Mouse (Mus musculus) kidney, adult 9 months (tissue): ENCODE results near the gene Fam174b.

ENCODE experiments used
- DNase-seq: peaks from one replicate; pipeline ENCODE4 v3.0.0; 2022

Fam174b gene

DNA sequence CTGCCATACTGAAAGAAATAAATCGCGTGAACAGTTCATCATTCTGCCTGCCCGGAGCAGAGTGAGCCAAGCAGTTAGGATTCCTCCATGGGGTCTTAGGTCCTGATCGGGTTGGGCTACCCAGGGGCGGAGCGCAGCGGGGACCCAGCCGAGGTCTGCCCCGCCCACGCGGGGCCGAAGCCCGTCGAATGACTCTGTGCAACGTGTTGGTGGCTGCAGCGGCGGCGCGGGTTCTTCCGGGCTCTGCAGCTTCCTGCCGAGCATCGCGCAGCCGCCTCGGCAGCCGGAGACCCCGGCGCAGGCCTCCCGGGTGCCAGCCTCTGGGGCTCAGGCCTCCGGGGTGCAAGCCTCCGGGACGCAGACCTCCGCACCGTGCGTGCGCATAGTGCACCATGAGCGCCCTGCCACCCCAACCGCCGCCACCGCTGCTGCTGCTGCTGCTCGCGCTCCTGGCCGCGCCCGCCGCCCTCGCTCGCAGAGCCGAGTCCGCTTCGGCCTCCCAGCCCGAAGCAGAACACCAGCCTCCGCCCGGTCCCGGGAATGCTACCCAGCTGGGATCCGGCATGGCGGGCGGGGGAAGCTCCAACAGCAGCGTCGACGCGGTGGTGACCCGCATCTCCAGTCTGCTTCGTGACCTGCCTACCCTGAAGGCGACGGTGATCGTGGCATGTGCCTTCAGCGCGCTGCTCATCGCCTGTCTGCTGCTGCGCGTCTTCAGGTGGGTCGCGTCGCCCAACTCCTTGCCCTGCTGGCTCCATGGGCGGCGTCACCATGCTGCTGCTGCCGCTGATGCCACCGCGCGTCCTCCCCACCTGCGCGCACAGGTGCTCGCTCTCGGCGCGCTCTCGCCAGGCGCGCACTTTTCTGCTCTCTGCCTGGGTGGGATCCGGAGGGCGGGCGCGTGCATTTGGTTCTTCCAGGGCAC lies at the start of gene Fam174b:
TSS of gene Fam174b (plus strand) at position 192 of the 925 bp plus-strand sequence.
- DNase-seq: peak; percentile 35

- no peak for DNase-seq
These were observed 43.0 kb upstream of the Fam174b start for GRCm38 (mm10) chr7:73697092-73697491.

- DNase-seq: no peak
These were observed 35.8 kb upstream of the Fam174b start for GRCm38 (mm10) chr7:73704305-73704704.

DNA sequence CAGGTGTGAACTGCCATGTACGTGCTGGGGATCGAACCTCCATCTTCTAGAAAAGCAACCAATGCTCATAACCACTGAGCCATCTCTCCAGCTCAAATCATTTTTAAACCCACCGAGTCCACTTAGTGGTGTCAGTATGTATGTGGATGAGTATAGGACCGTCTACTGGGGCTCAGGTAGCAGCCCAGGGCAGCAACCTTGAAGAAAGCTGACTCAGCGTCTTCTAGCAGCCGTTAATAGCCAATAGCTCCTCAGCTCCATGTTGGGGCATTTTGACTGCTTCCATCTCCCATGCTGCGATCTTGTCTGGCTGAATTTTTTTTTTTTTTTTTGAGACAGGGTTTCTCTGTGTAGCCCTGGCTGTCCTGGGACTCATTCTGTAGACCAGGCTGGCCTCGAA lies 26.6 kb upstream of the Fam174b start:
- no peak for DNase-seq

DNA sequence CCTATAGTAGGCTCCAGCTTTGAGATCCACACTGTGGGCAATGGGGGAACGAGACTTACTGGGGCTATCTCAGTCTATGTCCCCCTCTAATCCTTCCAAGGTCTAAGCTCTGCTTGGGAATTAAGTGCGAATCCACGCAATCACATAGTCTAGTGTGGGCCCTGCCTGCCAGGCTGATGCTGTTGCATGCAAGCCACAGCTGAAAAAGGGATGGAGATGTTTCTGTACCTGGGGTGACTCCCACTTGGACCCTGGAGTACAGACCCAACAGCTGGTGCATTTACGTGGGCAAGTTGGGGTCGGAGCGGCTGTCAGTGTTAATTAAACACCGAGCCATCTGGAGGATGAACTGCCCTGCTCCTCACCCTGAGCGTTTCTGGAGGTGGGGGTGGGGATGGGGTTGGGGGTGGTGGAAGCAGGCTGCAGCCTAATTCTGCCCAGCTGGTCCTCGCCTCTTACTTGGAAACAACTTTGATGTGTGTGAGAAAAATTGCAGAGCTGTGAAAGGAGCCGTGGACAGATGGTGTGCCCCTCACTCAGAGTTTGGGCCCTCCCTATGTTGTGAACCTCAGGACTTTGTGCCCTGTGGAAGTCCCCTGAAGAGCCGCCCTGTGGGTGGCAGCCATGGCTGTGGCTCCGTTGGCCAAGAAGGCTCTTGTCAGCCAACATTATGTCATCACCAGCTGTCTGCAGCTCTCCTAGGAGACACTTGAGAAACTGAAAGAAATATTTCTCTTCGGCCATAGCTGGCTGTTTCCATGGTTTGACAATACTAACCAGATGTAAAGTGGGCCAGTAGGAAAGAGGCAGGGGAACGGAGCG lies 24.0 kb upstream of the Fam174b start:
- no peak for DNase-seq

DNA sequence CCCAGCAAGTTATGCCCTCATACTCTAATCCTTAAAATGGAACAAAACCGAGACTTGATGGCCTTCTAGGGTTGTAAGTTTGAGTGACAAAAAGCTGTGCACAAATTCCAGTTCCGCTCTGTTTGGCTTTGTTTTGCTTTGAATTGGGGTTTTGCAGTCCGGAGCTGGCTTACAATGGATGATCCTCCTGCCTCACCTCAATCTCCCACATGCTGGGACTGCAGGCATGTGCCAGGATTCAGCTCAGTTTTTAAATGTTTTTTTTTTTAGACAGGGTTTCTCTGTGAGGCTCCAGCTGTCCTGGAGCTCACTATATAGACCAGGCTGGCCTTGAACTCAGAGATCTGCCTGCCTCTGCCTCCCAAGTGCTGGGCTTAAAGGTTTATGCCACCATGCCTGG lies 23.3 kb upstream of the Fam174b start:
- no peak for DNase-seq

- DNase-seq: peak; percentile 58
These were observed 22.1 kb upstream of the Fam174b start for GRCm38 (mm10) chr7:73718031-73718430.

DNA sequence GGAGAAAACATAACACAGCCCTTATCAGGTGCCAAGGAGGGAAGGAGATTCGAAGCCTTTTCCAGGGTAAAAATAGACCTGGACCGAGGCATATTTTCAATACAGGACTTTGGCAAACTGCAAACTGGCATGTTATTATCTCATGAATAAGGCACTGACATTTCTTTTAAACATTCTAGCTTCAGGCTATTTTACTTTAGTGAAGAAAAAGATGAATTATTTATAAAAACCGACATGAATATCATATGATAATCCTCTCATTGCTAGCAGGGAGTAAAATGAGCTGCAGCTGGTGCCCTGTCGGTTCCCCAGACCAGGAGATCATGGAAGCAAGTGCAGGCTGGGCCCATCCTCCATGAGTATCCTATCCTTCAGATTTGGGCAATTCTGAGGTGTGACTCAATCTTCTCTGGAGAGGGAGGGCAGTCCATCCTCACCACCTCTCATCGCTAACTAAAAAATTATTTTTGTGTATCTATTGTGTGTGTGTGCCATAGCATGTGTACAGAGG lies 21.6 kb upstream of the Fam174b start:
- DNase-seq: no peak

- DNase-seq: peak; percentile 9
These were observed 19.1 kb upstream of the Fam174b start for GRCm38 (mm10) chr7:73721046-73721445.

DNA sequence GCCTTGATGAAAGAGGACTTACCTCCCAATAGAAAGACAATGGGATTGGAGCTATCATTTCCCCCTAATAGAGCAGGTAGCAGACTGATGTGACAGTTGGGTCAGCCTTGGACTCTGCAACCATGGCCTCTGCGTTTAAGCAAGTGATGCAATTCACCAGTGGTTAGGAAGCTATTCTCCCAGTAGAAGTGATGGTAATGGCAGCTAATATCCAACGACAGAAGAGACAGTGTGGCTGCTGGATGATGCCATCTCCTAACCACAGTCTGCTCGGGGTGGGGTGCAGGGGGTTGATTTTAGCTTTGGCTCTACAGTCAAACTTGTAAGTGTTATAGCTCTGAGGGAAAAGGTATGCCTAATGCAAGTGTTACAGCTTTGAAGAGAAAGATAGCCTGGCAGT lies 18.3 kb upstream of the Fam174b start:
- DNase-seq: no peak

- DNase-seq: no peak
These were observed 10.2 kb upstream of the Fam174b start for GRCm38 (mm10) chr7:73729913-73730312.

GRCm38 (mm10) chr7:73730430-73731022 lies 9.6 kb upstream of the Fam174b start:
- DNase-seq: no peak

- DNase-seq: no peak
These were observed 4.1 kb upstream of the Fam174b start for GRCm38 (mm10) chr7:73736046-73736445.

GRCm38 (mm10) chr7:73741392-73741791 lies 1.3 kb downstream of the Fam174b start:
- no peak for DNase-seq

GRCm38 (mm10) chr7:73741841-73742240 lies 1.7 kb downstream of the Fam174b start:
- no peak for DNase-seq

GRCm38 (mm10) chr7:73743144-73743543 lies 3.0 kb downstream of the Fam174b start:
- no peak for DNase-seq

GRCm38 (mm10) chr7:73743831-73744370 lies 3.8 kb downstream of the Fam174b start:
- no peak for DNase-seq

GRCm38 (mm10) chr7:73745903-73746302 lies 5.8 kb downstream of the Fam174b start:
- peak; percentile 72 for DNase-seq

DNA sequence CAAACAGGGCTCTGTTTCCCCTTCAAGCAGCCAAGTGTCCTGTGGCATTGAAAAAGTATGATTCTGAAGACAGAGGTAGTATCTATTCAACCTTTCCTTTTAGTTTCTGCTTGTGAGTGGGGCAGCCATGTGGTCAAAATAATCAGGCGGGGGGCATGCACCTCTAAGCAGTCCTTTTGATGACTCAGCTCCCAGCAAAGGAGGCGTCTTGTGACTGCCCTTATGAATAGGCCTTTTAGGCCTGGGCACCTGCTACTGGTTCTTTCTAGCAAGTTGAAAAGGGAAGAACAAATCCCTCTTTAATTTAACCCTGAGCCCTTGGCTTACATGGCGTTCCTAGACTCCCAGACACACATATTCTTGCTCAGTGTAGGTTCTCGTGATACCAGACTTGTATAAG lies 6.7 kb downstream of the Fam174b start:
- no peak for DNase-seq

GRCm38 (mm10) chr7:73747531-73747930 lies 7.4 kb downstream of the Fam174b start:
- no peak for DNase-seq

DNA sequence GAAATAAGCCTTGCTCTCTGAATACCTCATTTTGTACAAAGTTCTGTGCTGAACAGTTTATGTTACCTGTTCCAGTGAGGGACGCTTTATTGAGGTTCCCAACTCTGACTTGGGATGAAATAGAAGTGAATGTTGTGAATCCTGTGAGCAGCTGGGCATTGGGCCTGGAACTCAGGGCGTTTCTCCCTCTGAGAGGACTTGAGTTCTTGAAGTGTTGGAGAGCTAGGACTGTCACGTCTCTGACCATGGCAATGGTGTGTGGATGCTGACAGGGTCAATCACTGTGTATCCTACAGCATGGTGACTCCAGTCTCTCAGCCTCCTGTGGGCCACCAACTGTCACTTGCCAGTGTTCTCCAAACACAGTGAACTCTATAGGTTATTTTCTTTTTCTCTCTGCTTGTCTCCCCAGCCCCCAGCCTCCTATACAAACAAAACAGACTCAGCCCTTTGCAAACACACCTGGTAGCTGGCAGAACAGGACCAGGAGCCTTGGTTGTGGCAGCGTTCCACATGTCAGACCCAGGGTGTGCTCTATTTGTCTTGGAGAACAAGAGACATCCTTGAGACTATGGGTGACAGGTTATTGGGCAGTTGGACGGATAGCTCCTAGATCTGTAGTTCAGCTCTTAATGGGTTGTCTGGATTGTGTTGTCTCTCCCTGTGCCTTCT lies 8.5 kb downstream of the Fam174b start:
- DNase-seq: no peak

DNA sequence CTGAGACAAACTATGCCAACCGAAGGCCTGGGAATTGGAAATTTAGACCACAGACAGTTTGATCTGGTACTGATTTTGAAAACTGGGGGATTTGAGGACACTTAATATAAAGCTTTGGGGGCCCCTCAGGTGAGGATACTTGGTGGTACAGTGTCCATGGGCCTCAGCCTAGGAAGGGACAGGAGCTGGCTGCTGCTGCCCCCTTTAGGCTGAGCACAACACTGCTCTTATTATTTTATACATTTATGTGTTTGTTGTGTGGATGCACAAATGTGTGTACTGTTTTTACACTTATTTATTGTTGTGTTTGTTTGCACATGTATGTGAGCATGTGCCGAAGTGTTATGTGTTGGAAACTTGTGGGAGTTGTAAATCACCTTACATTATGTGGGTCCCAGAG lies 9.2 kb downstream of the Fam174b start:
- no peak for DNase-seq
